Mouse (Mus musculus) stomach, postnatal 0 days (tissue): ENCODE data around the gene Olfr263. TPM values are rescaled to one million over a fixed set of nuclear protein-coding genes. Genes with fewer than 3 reads are reported as not detected.
"Not testable (repeated sequence)": the region's sequence is repeated elsewhere in the genome, so short reads cannot be mapped to it uniquely, and the experiment has no call there.

ENCODE experiments used
- ATAC-seq: fragments of 200-750 bp; cut with Nextera tagmentation; 2 replicates; pipeline ENCODE4 v1.8.0; 2017; ENCODE audit not compliant: low FRiP score, low TSS enrichment
- DNase-seq: peaks from one replicate; pipeline ENCODE4 v3.0.0-alpha.2; 2016; ENCODE audit warnings: low spot score
- H3K27ac ChIP-seq: fragments of 300-500 bp; sonication (generic); replicated peaks from 2 replicates; pipeline ENCODE4 v1.5.1; 2014; ENCODE audit warnings: mild to moderate bottlenecking, control low read depth
- H3K27me3 ChIP-seq: fragments of 300-500 bp; sonication (generic); 2 replicates; pipeline ENCODE4 v1.6.1; 2014; ENCODE audit warnings: low read length; ENCODE audit not compliant: control insufficient read depth, insufficient read depth
- H3K36me3 ChIP-seq: fragments of 300-500 bp; sonication (generic); 2 replicates; pipeline ENCODE4 v1.6.1; 2014; ENCODE audit warnings: low read length, mixed read lengths; ENCODE audit not compliant: control insufficient read depth, insufficient read depth
- H3K4me1 ChIP-seq: fragments of 300-500 bp; sonication (generic); replicated peaks from 2 replicates; pipeline ENCODE4 v1.6.1; 2014; ENCODE audit warnings: antibody characterized with exemption; ENCODE audit not compliant: control insufficient read depth, insufficient read depth
- H3K4me2 ChIP-seq: fragments of 300-500 bp; sonication (generic); replicated peaks from 2 replicates; pipeline ENCODE4 v1.6.1; 2014; ENCODE audit warnings: low read depth, mild to moderate bottlenecking, control low read depth, moderate library complexity
- H3K4me3 ChIP-seq: fragments of 300-500 bp; sonication (generic); 2 replicates; pipeline ENCODE4 v1.5.1; 2014; ENCODE audit warnings: low read depth, low read length, control low read depth
- H3K9ac ChIP-seq: fragments of 300-500 bp; sonication (generic); 2 replicates; pipeline ENCODE4 v1.6.1; 2014; ENCODE audit warnings: mild to moderate bottlenecking, low read length, control low read depth, mixed read lengths
- H3K9me3 ChIP-seq: fragments of 300-500 bp; sonication (generic); 2 replicates; pipeline ENCODE4 v1.6.1; 2016; ENCODE audit warnings: low read length; ENCODE audit not compliant: control insufficient read depth
- CTCF ChIP-seq: IDR thresholded peaks from 2 replicates; pipeline ENCODE4 v1.5.1; 2016; ENCODE audit warnings: antibody characterized with exemption, low read depth, mild to moderate bottlenecking, moderate library complexity
- EP300 ChIP-seq: optimal IDR thresholded peaks from 2 replicates; pipeline ENCODE3; 2016; ENCODE audit warnings: antibody characterized with exemption
- WGBS: fragments of 180-500 bp; shearing (Covaris S2); extraction: QIAGEN DNeasy Blood & Tissue Kit; methylation state at CpG from one replicate; pipeline ENCODE4 v1.1.7; 2014; 5-methylcytosine and 5-hydroxymethylcytosine counted together
- polyA plus RNA-seq: library from polyadenylated mRNA; unstranded; fragments of >200 nt; fragmentation: Nextera tagmentation; extraction: Ambion mirVana; gene quantifications from 2 replicates; pipeline ENCODE4 v1.2.1, GENCODE M21; 2015

The Olfr263 gene
- not detected in 2 replicates for polyA plus RNA-seq

DNA sequence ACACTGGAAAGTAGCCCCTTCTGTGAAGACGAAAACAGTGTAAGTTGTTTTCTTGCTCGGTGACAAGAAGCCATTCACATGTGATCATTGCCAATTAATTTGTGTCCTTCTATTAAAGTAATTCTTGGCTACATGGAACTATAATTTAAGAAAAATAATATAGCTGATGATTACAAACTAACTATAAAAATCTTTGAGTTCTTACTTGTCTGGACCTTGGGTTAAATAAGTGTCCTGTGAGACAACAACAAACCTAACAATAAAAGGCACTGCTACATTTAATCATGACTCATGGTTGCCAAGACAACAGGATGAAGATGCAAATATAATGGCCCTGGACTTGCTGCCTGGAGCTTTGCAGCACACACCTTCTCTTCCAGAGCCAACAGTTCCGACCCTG lies at the start of gene Olfr263:
Olfr263 (plus strand) TSS at position 301 of the 400 bp plus-strand sequence.
- H3K27ac ChIP-seq, H3K4me2 ChIP-seq, H3K9me3 ChIP-seq, H3K4me1 ChIP-seq, H3K4me3 ChIP-seq, H3K9ac ChIP-seq, DNase-seq, ATAC-seq, H3K36me3 ChIP-seq, H3K27me3 ChIP-seq: not testable (repeated sequence)
- 75% methylated on average over 3 of the region's 3 CpGs for WGBS

DNA sequence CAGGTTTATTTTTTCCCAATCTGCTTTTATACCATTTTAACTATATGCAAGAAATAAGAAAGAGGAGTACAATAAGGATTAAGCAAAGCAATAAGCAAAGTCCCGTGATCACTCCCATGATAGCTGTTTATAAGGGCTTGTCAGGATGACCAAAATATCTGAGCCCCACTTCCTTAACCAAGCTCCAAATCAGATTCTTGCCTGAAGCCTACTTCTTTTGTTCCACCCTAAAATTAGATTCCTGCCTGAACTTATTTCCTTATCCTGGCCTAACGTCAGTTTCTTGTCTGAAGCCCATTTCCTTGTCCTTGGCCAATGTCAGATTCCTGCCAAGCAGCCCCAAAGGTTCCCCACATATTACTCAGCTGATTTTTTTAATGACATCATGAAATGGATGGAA lies 46.8 kb upstream of the Olfr263 start:
- no peak for ATAC-seq
- 55% methylated on average over 2 of the region's 2 CpGs for WGBS
- H3K9me3 ChIP-seq, result no peaks in the 10 kb centered on the region
- H3K4me3 ChIP-seq, result no peak overlapping the region
- H3K4me2 ChIP-seq, result no peak overlapping the region
- no peaks in the 10 kb centered on the region for H3K4me1 ChIP-seq
- no peak overlapping the region for H3K9ac ChIP-seq
- TF ChIP-seq EP300 (no peak), CTCF (no peak)
- no peak for DNase-seq
- no peaks in the 10 kb centered on the region for H3K36me3 ChIP-seq
- H3K27ac ChIP-seq, result no peak overlapping the region
- no peaks in the 10 kb centered on the region for H3K27me3 ChIP-seq

DNA sequence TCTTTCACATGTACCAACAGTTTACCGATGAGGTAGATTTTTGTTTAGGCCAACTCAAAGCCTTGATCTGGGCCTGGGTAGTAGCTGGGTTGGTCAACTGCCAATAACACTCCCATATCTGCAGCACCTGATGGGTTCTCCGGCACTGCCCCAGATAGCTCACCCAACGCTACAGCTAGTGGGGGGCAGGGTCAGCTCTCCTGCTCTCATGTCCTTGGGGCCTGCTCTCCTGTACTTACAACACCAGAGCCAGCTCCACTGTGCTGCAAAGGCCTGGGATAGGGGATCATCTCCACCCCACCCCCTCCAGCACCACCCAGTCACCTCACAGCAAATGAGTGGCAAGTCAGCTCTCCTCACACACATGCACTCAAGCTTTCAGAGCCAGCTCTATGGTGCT lies 19.7 kb upstream of the Olfr263 start:
- no peak for ATAC-seq
- 91% methylated on average over 3 of the region's 3 CpGs for WGBS

DNA sequence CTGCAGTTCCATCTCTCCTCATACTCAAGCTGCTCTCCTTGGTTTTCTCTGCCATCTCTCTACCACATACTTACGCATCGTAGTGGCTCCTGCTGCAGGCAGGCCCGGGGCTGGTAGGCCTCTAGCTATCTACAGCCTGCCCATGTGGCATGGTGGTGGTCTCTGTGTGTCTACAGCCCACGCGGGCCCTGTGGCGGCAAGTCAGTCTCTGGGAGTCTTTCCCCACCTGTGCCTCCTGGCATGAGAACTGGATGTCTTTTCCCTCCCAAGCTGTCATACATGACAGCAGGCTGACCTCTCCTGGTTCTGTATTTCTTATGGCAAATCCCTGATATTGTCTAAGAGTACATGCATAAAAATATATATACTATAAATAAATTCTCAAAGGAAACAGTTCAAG lies 19.0 kb upstream of the Olfr263 start:
- no peak overlapping the region for H3K27ac ChIP-seq
- no peaks in the 10 kb centered on the region for H3K4me1 ChIP-seq
- no peaks in the 10 kb centered on the region for H3K36me3 ChIP-seq
- no peak overlapping the region for H3K4me2 ChIP-seq
- no peak for ATAC-seq
- H3K27me3 ChIP-seq, result no peaks in the 10 kb centered on the region
- 86% methylated on average over 6 of the region's 6 CpGs for WGBS
- H3K9me3 ChIP-seq, result no peaks in the 10 kb centered on the region
- H3K4me3 ChIP-seq, result no peak overlapping the region
- no peak for DNase-seq
- no peak overlapping the region for H3K9ac ChIP-seq
- TF ChIP-seq EP300 (no peak), CTCF (no peak)

More for the DNA sequence above, 19.7 kb upstream of the Olfr263 start:
- Histone ChIP-seq H3K9ac (no peak overlapping the region), H3K4me3 (no peak overlapping the region), H3K27me3 (no peaks in the 10 kb centered on the region), H3K4me2 (no peak overlapping the region), H3K4me1 (no peaks in the 10 kb centered on the region), H3K9me3 (no peaks in the 10 kb centered on the region), H3K27ac (no peak overlapping the region), H3K36me3 (no peaks in the 10 kb centered on the region)
- no peak for DNase-seq
- TF ChIP-seq CTCF, result no peak
- no peak for TF ChIP-seq EP300

DNA sequence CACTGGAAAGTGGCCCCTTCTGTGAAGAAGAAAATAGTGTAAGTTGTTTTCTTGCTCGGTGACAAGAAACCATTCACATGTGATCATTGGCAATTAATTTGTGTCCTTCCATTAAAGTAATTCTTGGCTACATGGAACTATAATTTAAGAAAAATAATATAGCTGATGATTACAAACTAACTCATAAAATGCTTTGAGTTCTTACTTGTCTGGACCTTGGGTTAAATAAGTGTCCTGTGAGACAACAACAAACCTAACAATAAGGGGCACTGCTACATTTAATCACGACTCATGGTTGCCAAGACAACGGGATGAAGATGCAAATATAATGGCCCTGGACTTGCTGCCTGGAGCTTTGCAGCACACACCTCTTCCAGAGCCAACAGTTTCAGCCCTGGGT lies 18.3 kb upstream of the Olfr263 start, which contains the start of gene Olfr1369-ps1:
Olfr1369-ps1 (plus strand) TSS at position 301 of the 400 bp plus-strand sequence.
- not testable (repeated sequence) for H3K9me3 ChIP-seq, DNase-seq, H3K9ac ChIP-seq, H3K4me2 ChIP-seq, H3K4me3 ChIP-seq, H3K27me3 ChIP-seq, H3K27ac ChIP-seq, H3K4me1 ChIP-seq, ATAC-seq, H3K36me3 ChIP-seq
- 80% methylated on average over 3 of the region's 3 CpGs for WGBS

DNA sequence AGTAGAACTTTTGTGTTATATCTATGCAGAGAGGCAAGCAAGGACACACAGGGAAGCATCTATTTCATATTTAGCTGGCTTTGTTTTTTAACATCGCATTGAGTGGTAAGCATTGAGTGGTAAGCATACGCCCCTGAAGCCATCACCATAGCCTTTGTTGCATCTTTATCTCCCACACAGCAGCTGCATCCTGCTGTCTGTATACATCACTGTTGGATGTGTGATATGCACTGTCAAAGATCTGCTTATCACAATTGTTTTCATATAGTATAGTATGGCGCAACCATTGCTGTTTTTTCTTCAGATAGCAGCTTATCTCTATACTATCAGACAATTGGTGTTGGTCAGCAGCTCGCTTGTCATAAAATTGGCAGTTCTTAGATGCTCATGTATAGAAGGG lies 15.3 kb upstream of the Olfr263 start:
- WGBS, result 80% methylated on average over 4 of the region's 4 CpGs

More for the DNA sequence above, 15.3 kb upstream of the Olfr263 start:
- Histone ChIP-seq H3K4me1 (no peaks in the 10 kb centered on the region), H3K36me3 (no peaks in the 10 kb centered on the region), H3K4me3 (no peak overlapping the region), H3K27me3 (no peaks in the 10 kb centered on the region), H3K27ac (no peak overlapping the region), H3K9me3 (no peaks in the 10 kb centered on the region), H3K4me2 (no peak overlapping the region), H3K9ac (no peak overlapping the region)
- TF ChIP-seq EP300, result no peak
- TF ChIP-seq CTCF, result no peak
- ATAC-seq (no peak), DNase-seq (no peak)
